Mouse (Mus musculus): ENCODE data around the gene Naa80.

GRCm38 (mm10) chr9:107587833-107588639 lies 9.3 kb downstream of the Naa80 start:
- no peak for TF ChIP-seq POLR2A (IDR thresholded peaks at IDR 0.05; ENCODE audit: borderline replicate concordance, low read depth, low read length)
- TF ChIP-seq CTCF (IDR thresholded peaks at IDR 0.05; ENCODE audit: low read depth, low read length), result no peak

Data from bone marrow macrophage, adult 2 months (primary cell).